Mouse (Mus musculus) heart, embryonic 10.5 days (tissue): ENCODE results near the gene Slc19a1. TPM values are rescaled to one million over a fixed set of nuclear protein-coding genes. Genes with fewer than 3 reads are reported as not detected.
A peak's percentile ranks its signal among the peaks of the same experiment; 100 is the strongest.

ENCODE experiments used
- DNase-seq: peaks from one replicate; pipeline ENCODE4 v3.0.0-alpha.2; 2017; ENCODE audit warnings: low spot score
- H3K27ac ChIP-seq: fragments of 300-500 bp; sonication (generic); 2 replicates; pipeline ENCODE4 v1.5.1; 2016; ENCODE audit warnings: mild to moderate bottlenecking
- H3K27me3 ChIP-seq: fragments of 300-500 bp; sonication (generic); 2 replicates; pipeline ENCODE4 v1.6.1; 2016; ENCODE audit warnings: mild to moderate bottlenecking; ENCODE audit not compliant: poor library complexity, insufficient read depth, severe bottlenecking
- H3K36me3 ChIP-seq: fragments of 300-500 bp; sonication (generic); 2 replicates; pipeline ENCODE4 v1.6.1; 2016; ENCODE audit warnings: mild to moderate bottlenecking, moderate library complexity
- H3K4me1 ChIP-seq: fragments of 300-500 bp; sonication (generic); 2 replicates; pipeline ENCODE4 v1.6.1; 2016; ENCODE audit warnings: mild to moderate bottlenecking
- H3K4me3 ChIP-seq: fragments of 300-500 bp; sonication (generic); 2 replicates; pipeline ENCODE4 v1.5.1; 2016; ENCODE audit warnings: mild to moderate bottlenecking, moderate library complexity
- H3K9me3 ChIP-seq: fragments of 300-500 bp; sonication (generic); 2 replicates; pipeline ENCODE4 v1.6.1; 2016; ENCODE audit warnings: mild to moderate bottlenecking, moderate library complexity
- WGBS: fragments of 180-500 bp; shearing (Covaris S2); methylation state at CpG from one replicate; pipeline ENCODE4 v1.1.7; 2016; 5-methylcytosine and 5-hydroxymethylcytosine counted together
- polyA plus RNA-seq: library from polyadenylated mRNA; unstranded; fragments of >200 nt; fragmentation: Nextera tagmentation; extraction: Ambion mirVana; gene quantifications from 2 replicates; pipeline ENCODE4 v1.2.1, GENCODE M21; 2016

The Slc19a1 gene
- polyA plus RNA-seq, 1 experiment from 2014 or later, result 26.5 TPM

- H3K27ac ChIP-seq, result peak overlapping the region; percentile 52
- DNase-seq, result no peak
- H3K4me1 ChIP-seq, result peaks cover 80% of the 10 kb centered on the region
- 73% methylated on average over 9 of the region's 9 CpGs for WGBS
- H3K4me3 ChIP-seq, result no peak overlapping the region
- H3K36me3 ChIP-seq, result peaks cover 30% of the 10 kb centered on the region
- no peaks in the 10 kb centered on the region for H3K9me3 ChIP-seq
- H3K27me3 ChIP-seq, result no peaks in the 10 kb centered on the region
These were observed 78.0 kb downstream of the Slc19a1 start for GRCm38 (mm10) chr10:77110010-77110409.

Other genes starting within 250 kb of the Slc19a1 start
- gene Pcbp3, start 70.4 kb upstream of the Slc19a1 start, polyA plus RNA-seq, result 14.3 and 23.2 TPM in 2 replicates
- 232 and 318 TPM in 2 replicates for gene Col18a1, start 134.3 kb downstream of the Slc19a1 start, polyA plus RNA-seq
- 119 and 137 TPM in 2 replicates for gene Pofut2, start 227.0 kb downstream of the Slc19a1 start, polyA plus RNA-seq